Mouse (Mus musculus): ENCODE measurements around the gene Sgcd.

GRCm38 (mm10) chr11:47982152-47982551 lies 6.6 kb downstream of the Sgcd start:
- TF ChIP-seq POLR2A (IDR thresholded peaks at IDR 0.05; ENCODE audit: insufficient read depth, low read depth, low read length) (no peak), CTCF (IDR thresholded peaks at IDR 0.05) (no peak)
